Mouse (Mus musculus) erythroblast, embryonic 14.5 days (primary cell): ENCODE results near the gene Il23r. TPM values are rescaled to one million over a fixed set of nuclear protein-coding genes. Genes with fewer than 3 reads are reported as not detected.
"Not testable (repeated sequence)": the region's sequence is repeated elsewhere in the genome, so short reads cannot be mapped to it uniquely, and the experiment has no call there.

Experiments
- H3K27me3 ChIP-seq: 2 replicates; pipeline ENCODE4 v1.6.1; 2012; ENCODE audit warnings: inconsistent platforms; ENCODE audit not compliant: control insufficient read depth
- H3K36me3 ChIP-seq: 2 replicates; pipeline ENCODE4 v1.6.1; 2012; ENCODE audit warnings: mild to moderate bottlenecking, inconsistent platforms; ENCODE audit not compliant: control insufficient read depth
- H3K4me1 ChIP-seq: 2 replicates; pipeline ENCODE4 v1.6.1; 2012; ENCODE audit warnings: inconsistent platforms; ENCODE audit not compliant: control insufficient read depth
- H3K4me3 ChIP-seq: replicated peaks from 2 replicates; pipeline ENCODE3; 2012; ENCODE audit warnings: moderate library complexity, mild to moderate bottlenecking, inconsistent platforms
- H3K9me3 ChIP-seq: 2 replicates; pipeline ENCODE4 v1.6.1; 2012; ENCODE audit warnings: low read length, inconsistent platforms, mixed read lengths; ENCODE audit not compliant: control insufficient read depth
- GATA1 ChIP-seq: IDR thresholded peaks from 2 replicates; pipeline ENCODE4 v1.6.1; 2012; ENCODE audit warnings: low read length, inconsistent platforms, mixed read lengths
- TAL1 ChIP-seq: IDR thresholded peaks from 3 replicates; pipeline ENCODE4 v1.6.1; 2012; ENCODE audit warnings: low read length, inconsistent platforms, mixed read lengths
- polyA plus RNA-seq: library from polyadenylated mRNA; stranded (reverse); fragments of >175 nt; gene quantifications from 2 replicates; pipeline ENCODE4 v1.2.3, GENCODE M21; 2012

Il23r gene
- polyA plus RNA-seq, 1 experiment, result not detected

- Histone ChIP-seq H3K4me3 (no peak overlapping the region), H3K27me3 (no peaks in the 10 kb centered on the region), H3K36me3 (no peaks in the 10 kb centered on the region), H3K9me3 (no peaks in the 10 kb centered on the region), H3K4me1 (no peaks in the 10 kb centered on the region)
- TF ChIP-seq GATA1 (no peak), TAL1 (no peak)
Measured at GRCm38 (mm10) chr6:67510752-67511151, 19.1 kb upstream of the Il23r start.

GRCm38 (mm10) chr6:67501938-67502337, 10.3 kb upstream of the Il23r start:
- not testable (repeated sequence) for H3K36me3 ChIP-seq, H3K4me1 ChIP-seq, H3K9me3 ChIP-seq, H3K27me3 ChIP-seq, H3K4me3 ChIP-seq

GRCm38 (mm10) chr6:67481012-67481411, 10.6 kb downstream of the Il23r start:
- H3K36me3 ChIP-seq, result no peaks in the 10 kb centered on the region
- H3K4me3 ChIP-seq, result no peak overlapping the region
- H3K9me3 ChIP-seq, result no peaks in the 10 kb centered on the region
- no peaks in the 10 kb centered on the region for H3K4me1 ChIP-seq
- TF ChIP-seq TAL1 (no peak), GATA1 (no peak)
- H3K27me3 ChIP-seq, result no peaks in the 10 kb centered on the region

GRCm38 (mm10) chr6:67471242-67471641, 20.4 kb downstream of the Il23r start:
- TF ChIP-seq GATA1, result no peak
- no peak for TF ChIP-seq TAL1
- H3K4me1 ChIP-seq, result no peaks in the 10 kb centered on the region
- H3K4me3 ChIP-seq, result no peak overlapping the region
- H3K27me3 ChIP-seq, result peaks cover 11% of the 10 kb centered on the region
- H3K9me3 ChIP-seq, result no peaks in the 10 kb centered on the region
- H3K36me3 ChIP-seq, result no peaks in the 10 kb centered on the region

GRCm38 (mm10) chr6:67459424-67459823, 32.2 kb downstream of the Il23r start:
- no peaks in the 10 kb centered on the region for H3K9me3 ChIP-seq
- H3K4me3 ChIP-seq, result no peak overlapping the region
- no peak for TF ChIP-seq GATA1
- no peak for TF ChIP-seq TAL1
- H3K4me1 ChIP-seq, result no peaks in the 10 kb centered on the region
- H3K27me3 ChIP-seq, result no peaks in the 10 kb centered on the region
- H3K36me3 ChIP-seq, result no peaks in the 10 kb centered on the region

GRCm38 (mm10) chr6:67451330-67451729, 40.3 kb downstream of the Il23r start:
- TF ChIP-seq GATA1 (no peak), TAL1 (no peak)
- Histone ChIP-seq H3K36me3 (no peaks in the 10 kb centered on the region), H3K9me3 (no peaks in the 10 kb centered on the region), H3K4me1 (no peaks in the 10 kb centered on the region), H3K4me3 (no peak overlapping the region), H3K27me3 (no peaks in the 10 kb centered on the region)

GRCm38 (mm10) chr6:67445866-67446265, 45.8 kb downstream of the Il23r start:
- no peaks in the 10 kb centered on the region for H3K36me3 ChIP-seq
- no peaks in the 10 kb centered on the region for H3K9me3 ChIP-seq
- TF ChIP-seq TAL1 (no peak), GATA1 (no peak)
- no peaks in the 10 kb centered on the region for H3K4me1 ChIP-seq
- H3K27me3 ChIP-seq, result no peaks in the 10 kb centered on the region
- H3K4me3 ChIP-seq, result no peak overlapping the region

- TF ChIP-seq TAL1 (no peak), GATA1 (no peak)
- Histone ChIP-seq H3K9me3 (no peaks in the 10 kb centered on the region), H3K4me3 (no peak overlapping the region), H3K36me3 (no peaks in the 10 kb centered on the region), H3K4me1 (no peaks in the 10 kb centered on the region), H3K27me3 (no peaks in the 10 kb centered on the region)
Measured at GRCm38 (mm10) chr6:67443124-67443523, 48.5 kb downstream of the Il23r start.

- Histone ChIP-seq H3K4me3 (no peak overlapping the region), H3K27me3 (no peaks in the 10 kb centered on the region), H3K9me3 (no peaks in the 10 kb centered on the region), H3K4me1 (no peaks in the 10 kb centered on the region), H3K36me3 (no peaks in the 10 kb centered on the region)
- no peak for TF ChIP-seq GATA1
- TF ChIP-seq TAL1, result no peak
Measured at GRCm38 (mm10) chr6:67437814-67438385, 53.8 kb downstream of the Il23r start.

GRCm38 (mm10) chr6:67437028-67437427, 54.6 kb downstream of the Il23r start:
- no peaks in the 10 kb centered on the region for H3K27me3 ChIP-seq
- H3K36me3 ChIP-seq, result no peaks in the 10 kb centered on the region
- H3K4me1 ChIP-seq, result no peaks in the 10 kb centered on the region
- no peaks in the 10 kb centered on the region for H3K9me3 ChIP-seq
- no peak overlapping the region for H3K4me3 ChIP-seq
- TF ChIP-seq GATA1 (no peak), TAL1 (no peak)
